Mouse (Mus musculus) stomach, embryonic 16.5 days (tissue): Measurements from ENCODE around the gene Saxo1. TPM values are rescaled to one million over a fixed set of nuclear protein-coding genes. Genes with fewer than 3 reads are reported as not detected.

Experiments used
- ATAC-seq: fragments of 200-750 bp; cut with Nextera tagmentation; 2 replicates; pipeline ENCODE4 v1.8.0; 2017; ENCODE audit warnings: moderate number of reproducible peaks, moderate TSS enrichment; ENCODE audit not compliant: insufficient read depth, low FRiP score
- H3K27ac ChIP-seq: fragments of 300-500 bp; sonication (generic); 2 replicates; pipeline ENCODE4 v1.5.1; 2014; ENCODE audit warnings: low read length
- H3K27me3 ChIP-seq: fragments of 300-500 bp; sonication (generic); 2 replicates; pipeline ENCODE4 v1.6.1; 2014; ENCODE audit warnings: low read length, control low read depth, mixed read lengths; ENCODE audit not compliant: control insufficient read depth, insufficient read depth
- H3K36me3 ChIP-seq: fragments of 300-500 bp; sonication (generic); 2 replicates; pipeline ENCODE4 v1.6.1; 2014; ENCODE audit warnings: low read length; ENCODE audit not compliant: control insufficient read depth, insufficient read depth
- H3K4me1 ChIP-seq: fragments of 300-500 bp; sonication (generic); 2 replicates; pipeline ENCODE4 v1.6.1; 2014; ENCODE audit warnings: low read length, control low read depth, mixed read lengths; ENCODE audit not compliant: control insufficient read depth, insufficient read depth
- H3K4me2 ChIP-seq: fragments of 300-500 bp; sonication (generic); 2 replicates; pipeline ENCODE4 v1.6.1; 2014; ENCODE audit warnings: low read depth, low read length, mixed read lengths
- H3K4me3 ChIP-seq: fragments of 300-500 bp; sonication (generic); replicated peaks from 2 replicates; pipeline ENCODE4 v1.5.1; 2014; ENCODE audit warnings: mild to moderate bottlenecking, low read length
- H3K9ac ChIP-seq: fragments of 300-500 bp; sonication (generic); 2 replicates; pipeline ENCODE4 v1.6.1; 2014; ENCODE audit warnings: low read length
- H3K9me3 ChIP-seq: fragments of 300-500 bp; sonication (generic); replicated peaks from 2 replicates; pipeline ENCODE4 v1.6.1; 2016; ENCODE audit warnings: low read length, control low read depth; ENCODE audit not compliant: control insufficient read depth
- WGBS: fragments of 180-500 bp; shearing (Covaris S2); extraction: QIAGEN DNeasy Blood & Tissue Kit; methylation state at CpG from one replicate; pipeline ENCODE4 v1.1.7; 2014; 5-methylcytosine and 5-hydroxymethylcytosine counted together
- polyA plus RNA-seq: library from polyadenylated mRNA; unstranded; fragments of >200 nt; fragmentation: Nextera tagmentation; extraction: Ambion mirVana; gene quantifications from 2 replicates; pipeline ENCODE4 v1.2.1, GENCODE M21; 2015

The Saxo1 gene
- polyA plus RNA-seq, 1 experiment from 2014 or later = 0.13 TPM

DNA sequence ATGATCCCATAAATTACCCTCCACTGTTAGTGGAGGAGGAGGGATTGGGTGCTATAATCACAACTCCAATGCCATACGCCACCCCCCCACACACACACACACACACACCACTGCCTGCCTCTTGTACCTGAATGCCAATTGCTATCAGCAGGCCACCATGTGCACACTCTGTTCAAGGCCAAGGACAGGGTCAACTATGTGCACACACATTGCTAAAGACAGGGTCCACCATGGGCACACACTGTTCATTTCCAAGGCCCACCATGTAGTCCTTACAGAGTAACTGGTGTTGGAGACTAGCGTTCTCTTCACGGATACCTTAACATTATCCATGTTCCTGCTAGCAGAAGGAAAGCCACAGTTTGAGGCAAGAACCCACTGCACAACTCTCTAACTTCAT lies 2.9 kb upstream of the Saxo1 start:
- Histone ChIP-seq H3K36me3 (no peaks in the 10 kb centered on the region), H3K27me3 (no peaks in the 10 kb centered on the region), H3K9me3 (no peaks in the 10 kb centered on the region), H3K4me1 (no peaks in the 10 kb centered on the region), H3K9ac (no peak overlapping the region), H3K4me3 (no peak overlapping the region), H3K4me2 (no peak overlapping the region), H3K27ac (no peak overlapping the region)
- no peak for ATAC-seq
- 94% methylated on average over 3 of the region's 3 CpGs for WGBS

DNA sequence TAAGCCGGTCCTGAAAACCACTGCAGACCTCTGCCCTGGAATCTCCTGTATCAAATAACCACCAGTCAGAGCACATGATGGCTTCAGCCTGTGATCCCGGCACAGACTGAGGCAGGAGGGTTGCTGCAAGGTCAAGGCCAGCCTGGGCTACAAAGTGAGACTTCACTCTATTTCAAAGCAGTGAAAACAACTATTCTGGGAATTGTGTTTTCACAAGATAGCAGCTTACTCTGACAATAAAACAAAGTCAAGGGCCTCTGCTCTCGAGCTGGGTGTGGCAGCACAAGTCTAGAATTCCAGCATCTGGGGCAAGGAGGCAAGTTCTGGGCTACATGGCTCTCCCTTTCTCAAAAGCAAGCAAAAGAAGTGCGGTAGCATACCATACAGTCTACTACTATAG lies 878 bp upstream of the Saxo1 start:
- Histone ChIP-seq H3K27me3 (no peaks in the 10 kb centered on the region), H3K4me2 (no peak overlapping the region), H3K9me3 (no peaks in the 10 kb centered on the region), H3K9ac (no peak overlapping the region), H3K36me3 (no peaks in the 10 kb centered on the region), H3K4me3 (no peak overlapping the region), H3K27ac (no peak overlapping the region), H3K4me1 (no peaks in the 10 kb centered on the region)
- 60% methylated on average over 4 of the region's 4 CpGs for WGBS
- no peak for ATAC-seq

GRCm38 (mm10) chr4:86557371-86557770 lies 757 bp downstream of the Saxo1 start:
- Histone ChIP-seq H3K9me3 (no peaks in the 10 kb centered on the region), H3K9ac (no peak overlapping the region), H3K4me3 (no peak overlapping the region), H3K4me1 (no peaks in the 10 kb centered on the region), H3K27ac (no peak overlapping the region), H3K36me3 (no peaks in the 10 kb centered on the region), H3K4me2 (no peak overlapping the region), H3K27me3 (no peaks in the 10 kb centered on the region)
- 68% methylated on average over 7 of the region's 7 CpGs for WGBS
- no peak for ATAC-seq

- Histone ChIP-seq H3K4me2 (no peak overlapping the region), H3K27me3 (no peaks in the 10 kb centered on the region), H3K36me3 (no peaks in the 10 kb centered on the region), H3K9ac (no peak overlapping the region), H3K4me3 (no peak overlapping the region), H3K27ac (no peak overlapping the region), H3K9me3 (no peaks in the 10 kb centered on the region), H3K4me1 (no peaks in the 10 kb centered on the region)
- WGBS = 23% methylated on average over 6 of the region's 6 CpGs
- ATAC-seq = peak; percentile 53; the same call in 1 of the 2 replicates
These were observed 3.0 kb downstream of the Saxo1 start for GRCm38 (mm10) chr4:86555035-86555707.

DNA sequence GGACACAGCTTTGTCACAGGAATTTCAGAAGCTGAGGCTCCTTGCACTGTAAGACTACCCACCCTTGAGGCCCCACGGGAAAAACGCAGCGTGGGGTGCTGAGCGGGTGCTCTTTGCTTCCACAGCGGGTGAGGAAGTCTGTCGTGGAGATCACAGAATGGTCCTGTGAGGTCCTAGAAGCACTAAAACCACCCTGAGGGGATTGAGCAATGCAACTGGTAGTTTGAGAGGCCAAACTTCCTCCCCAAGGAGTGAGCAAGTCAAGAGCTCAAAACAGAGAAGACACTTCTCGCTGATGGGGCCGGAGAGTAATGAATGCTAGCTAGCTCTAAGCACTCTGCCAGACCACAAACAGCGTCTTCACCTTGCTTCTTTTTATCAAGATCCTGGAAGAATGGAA lies 9.8 kb downstream of the Saxo1 start:
- 75% methylated on average over 9 of the region's 9 CpGs for WGBS
- H3K9me3 ChIP-seq = no peaks in the 10 kb centered on the region
- no peak for ATAC-seq
- H3K4me2 ChIP-seq = no peak overlapping the region
- H3K4me1 ChIP-seq = no peaks in the 10 kb centered on the region
- H3K9ac ChIP-seq = no peak overlapping the region
- H3K36me3 ChIP-seq = no peaks in the 10 kb centered on the region
- no peaks in the 10 kb centered on the region for H3K27me3 ChIP-seq
- H3K4me3 ChIP-seq = no peak overlapping the region
- H3K27ac ChIP-seq = no peak overlapping the region

- 49% methylated on average over 5 of the region's 5 CpGs for WGBS
These were observed 12.5 kb downstream of the Saxo1 start for GRCm38 (mm10) chr4:86545615-86546014.

DNA sequence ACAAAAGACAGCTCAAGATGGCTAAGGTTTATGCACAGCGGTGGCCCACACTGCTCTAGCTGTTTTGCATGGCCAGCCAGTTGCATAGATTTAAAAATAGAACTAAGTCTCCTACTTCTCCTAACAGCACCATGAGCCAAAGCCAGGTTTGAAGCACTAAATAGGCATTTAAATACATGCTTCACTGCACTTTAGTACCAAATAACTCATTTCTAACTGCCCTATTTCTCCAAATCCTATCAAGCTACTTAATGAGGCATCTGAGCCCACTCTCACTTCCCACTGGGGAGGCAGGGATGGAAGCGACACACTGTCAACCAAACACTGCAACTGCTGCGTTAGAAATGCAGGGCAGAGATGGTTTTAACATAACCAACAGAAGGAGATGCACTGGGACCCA lies 14.1 kb downstream of the Saxo1 start:
- 87% methylated on average over 3 of the region's 3 CpGs for WGBS
- Histone ChIP-seq H3K9ac (no peak overlapping the region), H3K27ac (no peak overlapping the region), H3K9me3 (no peaks in the 10 kb centered on the region), H3K4me2 (no peak overlapping the region), H3K27me3 (no peaks in the 10 kb centered on the region), H3K4me1 (no peaks in the 10 kb centered on the region), H3K36me3 (no peaks in the 10 kb centered on the region), H3K4me3 (no peak overlapping the region)
- no peak for ATAC-seq

More at GRCm38 (mm10) chr4:86545615-86546014, 12.5 kb downstream of the Saxo1 start:
- Histone ChIP-seq H3K4me2 (no peak overlapping the region), H3K27ac (no peak overlapping the region), H3K9ac (no peak overlapping the region), H3K4me3 (no peak overlapping the region), H3K36me3 (no peaks in the 10 kb centered on the region), H3K27me3 (no peaks in the 10 kb centered on the region), H3K9me3 (no peaks in the 10 kb centered on the region), H3K4me1 (no peaks in the 10 kb centered on the region)
- ATAC-seq = no peak

- no peak for ATAC-seq
- Histone ChIP-seq H3K4me2 (no peak overlapping the region), H3K9me3 (no peaks in the 10 kb centered on the region), H3K36me3 (no peaks in the 10 kb centered on the region), H3K27ac (no peak overlapping the region), H3K9ac (no peak overlapping the region), H3K4me3 (no peak overlapping the region), H3K27me3 (no peaks in the 10 kb centered on the region), H3K4me1 (no peaks in the 10 kb centered on the region)
- 89% methylated on average over 1 of the region's 1 CpGs for WGBS
These were observed 16.6 kb downstream of the Saxo1 start for GRCm38 (mm10) chr4:86541573-86541972.

DNA sequence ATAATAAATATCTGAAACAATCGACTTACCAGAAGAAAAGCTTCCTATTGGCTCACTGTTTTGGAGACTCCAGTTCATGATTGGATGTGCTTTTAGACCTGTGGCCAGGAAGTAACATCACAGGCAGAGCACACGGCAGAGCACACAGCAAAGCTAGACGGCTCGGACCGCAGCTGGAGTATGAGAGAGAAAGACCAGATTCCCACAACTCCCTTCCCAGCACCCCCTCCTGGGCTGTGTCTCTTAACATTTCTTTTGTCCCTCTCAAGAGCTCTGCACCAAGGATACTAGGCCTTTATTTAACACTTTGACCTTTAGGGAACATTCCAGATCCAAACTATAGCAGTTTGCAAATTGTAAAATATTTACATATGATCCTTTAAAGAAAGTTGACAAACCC lies 19.2 kb downstream of the Saxo1 start:
- Histone ChIP-seq H3K4me2 (no peak overlapping the region), H3K9ac (no peak overlapping the region), H3K4me1 (no peaks in the 10 kb centered on the region), H3K4me3 (no peak overlapping the region), H3K27ac (no peak overlapping the region), H3K9me3 (no peaks in the 10 kb centered on the region), H3K27me3 (no peaks in the 10 kb centered on the region), H3K36me3 (no peaks in the 10 kb centered on the region)
- no peak for ATAC-seq
- 88% methylated on average over 5 of the region's 5 CpGs for WGBS
